Mouse (Mus musculus) adrenal gland, postnatal 4 days (tissue): ENCODE measurements around the gene Tmem104. TPM values are rescaled to one million over a fixed set of nuclear protein-coding genes. Genes with fewer than 3 reads are reported as not detected.

Experiments
- DNase-seq, 2 experiments: peaks; one replicate each; pipeline ENCODE4 v3.0.0; 2021 to 2022; ENCODE audit warnings: low spot score in 2 of 2, mixed read lengths in 2 of 2
- total RNA-seq, 2 experiments: library from RNA; stranded (reverse); gene quantifications; 2 replicates each; pipeline ENCODE4 v1.2.3; 2021

The Tmem104 gene
- total RNA-seq, 2 experiments from 2014 or later = 11.9 to 12.0 TPM

DNA sequence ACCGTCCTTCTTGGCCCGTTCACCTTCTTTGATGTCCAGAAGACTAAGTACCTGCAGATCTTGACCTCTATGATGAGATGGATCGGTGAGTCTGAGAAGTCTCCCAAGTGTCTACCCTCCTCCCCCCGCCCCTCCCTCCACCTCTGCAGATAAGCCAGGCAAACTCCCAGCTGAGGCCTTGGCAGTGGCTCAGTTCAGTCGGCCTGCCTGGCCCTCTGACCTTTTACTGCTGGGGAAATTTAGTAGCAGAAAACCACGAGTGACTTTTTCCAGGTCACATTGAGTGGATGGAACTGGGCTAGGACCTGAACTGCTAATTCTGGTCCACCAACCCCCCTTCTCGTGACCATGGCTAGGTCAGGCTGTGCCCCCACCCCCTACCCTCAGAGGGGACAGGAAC is 41.1 kb downstream of the Tmem104 start:
- no peak for DNase-seq

DNA sequence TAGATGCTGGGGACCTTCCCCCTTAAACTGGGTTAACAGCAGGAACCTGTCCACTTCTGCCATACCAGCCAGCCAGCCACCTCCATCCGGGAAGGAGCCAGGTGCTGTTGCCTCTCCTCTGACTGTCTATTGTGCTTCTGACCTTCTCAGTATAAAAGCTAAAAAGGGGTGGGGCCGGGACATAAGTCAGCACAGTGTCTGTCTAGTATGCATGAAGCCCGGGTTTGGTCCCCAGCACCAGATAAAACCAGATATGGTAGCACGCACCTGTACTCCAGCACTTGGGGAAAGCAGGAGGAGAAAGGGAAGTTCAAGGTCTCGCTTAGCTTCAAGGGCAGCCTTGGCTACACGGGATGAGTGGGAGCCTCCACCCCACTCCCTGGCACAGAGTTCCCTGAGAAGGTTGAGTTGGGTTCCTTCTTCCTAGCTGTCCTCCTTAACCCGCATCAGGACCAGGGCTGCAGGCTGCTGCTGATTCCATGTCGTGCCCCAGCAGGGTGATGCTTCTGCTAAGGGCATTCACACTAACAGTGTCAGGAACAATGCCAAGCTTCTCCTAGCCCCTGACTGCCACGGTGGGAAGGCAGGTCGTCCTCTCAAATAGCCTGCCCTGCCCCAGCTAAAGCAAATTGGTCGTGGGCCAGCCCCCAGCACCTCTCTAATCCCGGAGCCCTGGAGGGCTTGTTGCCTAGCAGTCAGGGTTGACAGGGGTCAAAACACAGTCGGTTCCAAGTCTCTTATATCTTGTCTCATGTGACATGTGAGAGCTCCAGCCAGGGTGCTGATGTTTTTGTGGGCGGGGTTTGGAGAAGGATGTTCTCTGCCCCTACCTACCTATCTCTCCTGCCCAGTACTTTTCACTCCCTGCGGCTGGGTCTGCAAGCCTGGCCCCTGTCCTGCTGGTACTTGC is 42.0 kb downstream of the Tmem104 start:
- DNase-seq = no peak

DNA sequence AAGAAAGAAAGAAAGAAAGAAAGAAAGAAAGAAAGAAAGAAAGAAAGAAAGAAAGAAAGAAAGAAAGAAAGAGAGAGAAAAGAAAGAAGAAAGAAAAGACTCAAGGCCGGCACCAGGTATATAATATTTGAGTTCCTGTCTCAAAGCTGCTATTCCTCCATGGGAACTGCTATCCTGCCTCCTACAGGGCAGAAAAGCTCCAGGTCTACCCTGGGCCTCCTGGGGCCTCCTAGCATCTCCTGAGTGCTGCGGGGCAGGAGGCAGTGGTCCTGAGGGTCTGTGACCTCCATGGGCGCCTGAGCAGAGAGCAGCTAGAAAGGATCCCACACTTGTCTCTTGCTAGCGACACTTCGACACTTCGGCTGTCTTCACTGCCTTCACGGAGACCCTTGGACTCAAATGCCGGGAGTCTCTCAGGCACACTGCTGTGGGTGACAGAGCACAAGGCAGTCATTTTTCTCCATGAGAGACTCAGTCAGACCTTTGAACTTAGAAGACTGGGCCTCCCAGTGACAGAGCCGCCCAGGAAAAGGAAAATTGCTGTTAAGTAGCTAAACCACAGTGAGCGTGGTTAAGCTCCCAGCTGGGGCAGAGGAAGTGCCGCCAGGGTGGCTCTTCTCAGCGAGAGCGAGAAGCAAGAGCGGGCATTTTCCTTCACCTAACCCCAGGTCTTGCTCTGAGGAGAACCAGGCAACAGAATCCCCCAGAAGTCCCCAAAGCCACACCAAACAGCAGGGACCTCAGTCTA is 44.1 kb downstream of the Tmem104 start:
- DNase-seq = no peak

DNA sequence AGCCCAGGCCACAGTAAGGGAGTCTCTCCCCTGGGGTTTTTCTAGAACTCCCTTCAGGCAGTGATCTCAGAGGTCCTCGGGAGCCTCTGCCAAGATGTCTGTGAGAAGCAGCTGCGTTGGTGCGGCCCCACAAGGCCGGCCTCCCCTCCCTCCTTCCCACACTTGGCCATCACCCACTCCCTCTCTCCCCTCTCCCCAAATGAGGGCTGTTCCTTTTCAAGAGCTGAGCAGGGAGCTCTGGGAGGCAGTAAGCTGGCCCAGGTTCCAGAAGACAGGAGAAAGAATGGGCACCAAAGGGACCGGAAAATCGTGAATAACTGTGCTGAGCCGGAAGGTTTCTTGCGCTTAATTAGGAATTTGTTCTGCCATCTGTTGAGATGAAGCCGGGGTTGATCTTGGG is 44.6 kb downstream of the Tmem104 start:
- DNase-seq = no peak

DNA sequence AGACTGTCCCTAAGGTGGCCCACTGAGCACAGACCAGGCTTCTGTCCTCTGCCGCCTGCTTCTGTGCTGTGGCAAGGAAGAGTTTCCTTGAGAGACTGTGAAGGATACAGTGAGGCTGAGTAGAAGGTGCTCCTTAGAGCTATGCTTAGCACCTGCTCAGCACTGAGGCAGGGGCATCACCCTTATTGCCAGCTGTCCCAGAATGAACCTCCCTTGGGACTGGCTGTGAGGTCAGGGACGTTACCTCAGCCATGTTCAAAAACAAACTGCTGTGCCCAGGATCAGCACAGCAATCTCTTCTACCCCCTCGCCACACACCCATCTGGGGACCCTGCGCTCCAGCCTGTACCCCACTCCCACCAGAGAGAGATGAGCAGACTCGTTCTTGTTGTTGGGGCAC is 45.6 kb downstream of the Tmem104 start:
- DNase-seq = no peak

DNA sequence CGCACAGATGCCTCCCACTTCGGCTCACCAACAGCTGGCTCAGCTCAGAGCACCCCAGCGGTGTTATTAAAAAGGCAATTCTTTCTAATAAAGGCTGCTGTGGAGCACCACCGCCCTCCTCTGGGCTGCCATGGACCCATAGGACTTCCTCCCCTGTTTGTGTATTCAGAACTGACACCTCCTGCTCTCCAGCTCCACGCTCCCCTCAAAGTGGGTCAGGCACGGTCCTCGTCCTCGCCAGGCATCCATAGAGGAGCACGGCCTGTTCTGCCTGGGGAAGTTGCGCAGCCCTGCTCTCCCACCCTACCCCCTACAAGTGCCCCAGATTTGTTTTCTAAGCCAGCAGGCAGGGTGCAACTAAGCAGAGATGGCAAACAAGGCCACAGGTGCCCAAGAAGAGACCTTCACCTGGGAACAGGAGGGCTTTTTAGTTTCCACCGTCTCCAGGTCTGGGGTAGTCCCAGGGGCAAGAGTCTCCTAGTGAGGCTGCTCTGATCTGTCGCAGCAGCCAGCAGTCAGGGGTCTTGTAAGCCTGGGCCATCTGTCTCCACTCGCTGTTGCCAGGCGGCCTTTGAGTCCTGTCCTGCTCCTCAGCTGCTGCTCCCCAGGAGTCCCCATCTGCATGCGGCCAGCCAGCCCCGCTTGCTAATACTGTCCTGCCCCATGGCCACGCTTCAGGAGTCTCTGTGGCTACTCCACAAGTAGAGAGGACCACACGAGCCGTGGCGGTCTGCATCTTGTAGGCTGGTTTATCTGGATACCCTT is 46.4 kb downstream of the Tmem104 start:
- DNase-seq = no peak

DNA sequence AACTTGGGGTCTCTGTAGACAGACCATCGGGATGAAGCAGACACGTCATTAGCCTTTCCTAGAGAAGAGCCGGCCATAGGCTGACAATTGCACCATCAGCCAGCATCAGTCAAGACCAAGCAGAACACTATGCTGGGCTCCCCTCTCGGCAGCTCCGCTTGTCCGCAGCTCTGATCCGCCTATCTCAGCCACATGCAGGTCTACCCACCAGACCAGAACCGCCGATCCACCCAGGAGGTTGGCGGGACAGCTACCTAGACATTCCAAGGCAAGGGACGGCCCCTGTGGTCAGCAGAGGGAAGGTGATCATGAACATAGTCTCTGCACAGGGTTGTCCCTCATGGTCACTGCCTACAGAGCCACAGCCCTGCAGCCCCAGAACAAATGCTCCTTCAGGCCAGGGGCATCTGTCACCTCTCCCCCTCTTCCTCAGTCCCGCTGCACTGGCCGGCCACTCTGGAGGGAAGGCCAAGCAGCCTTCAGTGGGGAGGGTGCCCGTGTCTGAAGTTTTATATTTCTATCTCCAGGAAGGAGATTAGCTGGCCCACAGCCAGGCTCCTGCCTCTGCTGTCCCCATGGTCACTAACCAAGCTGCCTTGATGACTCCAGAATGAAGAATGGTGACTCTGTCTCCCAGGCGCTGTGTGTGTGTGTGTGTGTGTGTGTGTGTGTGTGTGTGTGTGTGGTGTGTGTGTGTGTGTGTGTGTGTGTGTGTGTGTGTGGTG is 47.2 kb downstream of the Tmem104 start:
- DNase-seq = no peak

DNA sequence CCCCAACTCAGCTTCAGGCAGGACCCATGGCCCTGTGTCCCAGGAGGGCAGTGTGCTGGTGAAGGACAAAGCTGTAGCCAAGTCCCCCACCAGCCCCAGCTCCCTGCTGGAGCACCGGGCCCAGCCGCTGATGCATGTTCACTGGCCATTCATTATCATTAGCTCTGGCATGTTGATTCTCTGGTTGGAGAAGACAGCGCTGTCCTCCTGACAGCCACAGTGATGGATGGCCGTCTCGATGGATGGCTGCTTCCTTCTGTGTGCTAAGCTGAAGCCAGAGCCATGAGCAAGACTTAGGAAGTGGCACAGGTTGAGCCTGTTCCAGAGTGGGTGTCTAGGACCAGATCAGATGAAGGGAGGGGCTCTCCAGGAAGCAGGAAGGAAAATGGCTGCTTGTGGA is 49.3 kb downstream of the Tmem104 start:
- DNase-seq = no peak

DNA sequence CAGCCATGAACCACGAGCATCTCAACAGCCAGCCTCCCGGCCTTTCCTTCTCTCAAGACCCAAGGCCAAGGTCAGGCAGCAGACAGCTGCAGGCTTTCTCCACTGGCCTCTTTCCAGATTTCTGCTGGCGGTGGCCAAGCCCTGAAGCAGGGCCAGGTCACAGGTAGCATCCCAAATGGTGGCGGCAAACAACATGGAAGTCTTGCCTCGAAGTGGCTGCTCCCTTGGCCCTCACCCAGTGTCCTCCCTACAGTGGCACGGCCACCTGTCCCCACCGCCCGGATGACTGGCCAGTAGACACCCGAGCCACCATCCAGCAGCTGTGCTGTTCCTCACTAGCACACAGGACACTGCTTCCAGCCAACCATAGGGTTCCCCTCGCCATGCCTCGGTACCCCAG is 54.1 kb downstream of the Tmem104 start:
- DNase-seq = no peak

DNA sequence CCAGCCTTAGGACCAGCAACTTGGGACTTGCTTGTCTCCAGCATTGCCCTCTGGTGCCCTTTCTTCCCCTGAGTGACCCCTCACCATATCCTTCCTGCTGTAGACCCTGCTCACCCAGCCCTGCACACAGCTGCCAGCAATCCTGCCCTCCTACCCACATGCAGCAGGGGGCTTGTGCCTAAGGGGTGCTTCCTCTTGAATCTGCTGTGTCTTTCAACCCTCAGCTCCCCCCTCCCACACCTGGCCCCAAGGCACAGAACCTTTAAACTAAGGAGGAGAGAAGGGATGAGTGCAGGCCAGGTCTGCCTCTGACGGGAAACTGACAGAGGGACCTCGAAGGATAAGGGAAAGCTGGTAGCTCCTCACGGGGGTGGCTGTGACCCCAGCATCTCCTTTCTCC is 55.5 kb downstream of the Tmem104 start:
- DNase-seq = no peak

DNA sequence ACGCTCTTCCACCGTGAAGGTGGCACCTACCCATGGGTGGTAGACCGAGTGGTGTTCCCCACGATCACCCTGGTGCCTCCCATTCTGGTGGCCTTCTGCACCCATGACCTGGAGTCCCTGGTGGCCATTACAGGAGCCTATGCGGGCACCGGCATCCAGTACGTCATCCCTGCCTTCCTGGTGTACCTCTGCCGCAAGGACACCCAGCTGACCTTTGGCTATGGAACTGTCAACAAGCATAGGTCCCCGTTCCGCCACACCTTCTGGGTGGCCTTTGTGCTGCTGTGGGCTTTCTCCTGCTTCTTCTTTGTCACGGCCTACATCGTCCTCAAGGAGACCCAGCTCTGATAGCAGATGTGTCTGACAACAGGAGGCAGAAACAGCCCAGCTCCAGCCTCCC is 56.5 kb downstream of the Tmem104 start:
- DNase-seq = no peak

DNA sequence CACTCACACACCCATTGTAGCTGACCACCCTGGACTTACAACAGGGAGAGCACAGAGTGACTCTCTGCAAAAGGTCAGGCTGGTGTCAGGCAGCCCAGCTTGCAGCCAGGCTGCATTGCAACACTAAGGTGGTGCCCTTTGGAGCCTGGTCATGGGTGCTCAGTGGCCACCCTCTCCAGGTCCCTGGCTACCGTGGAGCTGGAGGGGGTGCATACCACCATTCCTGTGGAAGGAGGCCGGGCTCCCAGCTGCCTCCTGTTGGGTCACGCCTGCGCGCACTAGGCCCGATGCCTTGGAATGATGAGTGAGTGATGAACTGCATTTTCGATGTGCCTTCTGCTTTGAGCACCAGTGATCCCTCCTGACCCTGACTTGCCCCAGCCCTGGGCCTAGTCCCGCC is 57.6 kb downstream of the Tmem104 start:
- DNase-seq = no peak

DNA sequence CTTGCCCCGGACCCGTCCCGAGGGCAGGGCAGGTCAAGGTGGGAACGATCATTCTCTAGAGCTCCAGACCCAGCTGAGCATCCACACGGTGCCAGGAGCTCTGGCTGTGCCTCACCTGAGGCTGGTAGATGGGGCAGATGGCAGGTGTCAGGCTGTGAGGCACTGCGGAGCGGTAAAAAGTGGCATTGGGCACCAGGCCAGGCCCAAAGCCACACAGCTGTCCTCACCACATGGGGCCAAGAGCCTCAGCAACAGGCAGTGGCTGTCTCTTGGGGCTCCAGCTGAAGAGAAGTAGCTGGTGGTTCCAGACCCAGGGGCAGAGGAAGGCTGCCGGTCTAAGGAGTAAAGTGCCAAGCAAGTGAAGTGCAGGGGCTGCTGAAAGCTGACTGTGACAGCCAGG is 59.1 kb downstream of the Tmem104 start:
- DNase-seq = no peak

DNA sequence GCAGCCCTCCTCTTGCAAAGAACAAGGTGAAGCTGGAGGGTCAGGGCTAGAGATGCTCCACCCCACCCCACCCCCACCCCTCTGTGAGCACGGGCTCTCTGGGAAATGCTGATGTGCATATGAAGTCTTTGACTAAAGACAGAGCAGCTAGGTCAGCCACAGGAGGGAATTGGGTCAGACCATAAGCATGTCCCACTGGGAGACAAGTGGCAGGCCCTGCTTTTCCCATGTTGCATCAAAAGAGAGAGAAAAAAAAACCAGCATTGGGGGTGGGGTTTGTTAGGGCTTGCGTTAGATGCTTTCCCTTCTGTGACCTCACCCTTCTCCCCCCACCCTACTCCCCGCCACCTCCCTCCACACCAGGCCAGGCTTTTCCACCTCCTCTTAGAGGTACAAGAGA is 60.0 kb downstream of the Tmem104 start:
- no peak for DNase-seq

DNA sequence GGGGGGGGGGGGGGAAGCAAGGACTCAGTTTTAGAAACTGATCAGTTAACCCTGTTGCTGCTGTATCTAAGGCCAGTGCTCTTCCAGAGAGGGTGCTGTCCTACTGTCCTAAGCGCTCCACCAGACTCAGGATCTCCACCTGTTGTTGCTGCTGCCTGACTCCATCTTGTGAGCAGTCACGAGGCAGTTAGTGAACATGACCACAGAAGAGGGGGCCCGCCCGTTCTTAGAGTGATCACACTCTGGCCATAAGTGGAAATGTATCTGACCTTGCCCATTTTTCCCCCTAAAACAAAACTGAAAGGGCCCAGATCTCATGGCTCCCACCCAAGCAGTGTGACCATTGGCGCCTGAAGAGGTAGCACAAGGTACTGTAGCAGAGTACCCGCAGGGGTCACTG is 60.7 kb downstream of the Tmem104 start:
- DNase-seq = no peak

DNA sequence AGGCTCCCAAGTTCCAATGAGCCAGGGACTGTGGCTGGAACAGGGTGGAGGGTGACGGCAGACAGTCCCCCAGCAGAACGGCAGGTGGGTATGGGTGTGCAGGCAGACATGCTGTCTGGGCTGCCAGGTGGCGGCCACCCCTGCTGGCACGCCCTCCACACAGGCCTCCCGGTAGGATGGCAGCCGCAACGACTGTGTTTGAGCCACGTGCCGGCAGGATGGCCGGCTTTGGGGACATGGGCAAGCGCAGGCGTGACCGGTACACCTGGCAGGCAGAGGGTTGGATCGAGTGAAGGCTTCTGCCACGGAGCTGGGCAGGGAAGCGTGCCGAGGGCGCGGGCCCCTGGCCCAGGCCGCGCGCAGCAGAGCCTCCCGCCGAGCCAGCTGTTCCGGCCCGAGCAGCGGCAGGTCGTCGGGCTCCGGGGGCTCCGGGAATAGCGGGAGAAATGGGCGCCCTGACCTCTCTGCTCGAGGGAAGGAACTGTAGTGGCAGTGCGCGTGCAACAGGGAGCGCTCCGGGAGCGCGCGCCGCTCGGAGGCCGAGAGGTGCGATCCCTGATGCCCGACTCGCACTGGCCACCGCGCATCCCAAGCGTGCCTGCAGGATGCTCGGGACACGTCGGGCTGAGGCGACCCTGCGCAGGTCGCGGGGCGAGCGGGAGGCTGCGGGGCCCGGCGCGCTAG is 62.6 kb downstream of the Tmem104 start:
- no peak for DNase-seq

DNA sequence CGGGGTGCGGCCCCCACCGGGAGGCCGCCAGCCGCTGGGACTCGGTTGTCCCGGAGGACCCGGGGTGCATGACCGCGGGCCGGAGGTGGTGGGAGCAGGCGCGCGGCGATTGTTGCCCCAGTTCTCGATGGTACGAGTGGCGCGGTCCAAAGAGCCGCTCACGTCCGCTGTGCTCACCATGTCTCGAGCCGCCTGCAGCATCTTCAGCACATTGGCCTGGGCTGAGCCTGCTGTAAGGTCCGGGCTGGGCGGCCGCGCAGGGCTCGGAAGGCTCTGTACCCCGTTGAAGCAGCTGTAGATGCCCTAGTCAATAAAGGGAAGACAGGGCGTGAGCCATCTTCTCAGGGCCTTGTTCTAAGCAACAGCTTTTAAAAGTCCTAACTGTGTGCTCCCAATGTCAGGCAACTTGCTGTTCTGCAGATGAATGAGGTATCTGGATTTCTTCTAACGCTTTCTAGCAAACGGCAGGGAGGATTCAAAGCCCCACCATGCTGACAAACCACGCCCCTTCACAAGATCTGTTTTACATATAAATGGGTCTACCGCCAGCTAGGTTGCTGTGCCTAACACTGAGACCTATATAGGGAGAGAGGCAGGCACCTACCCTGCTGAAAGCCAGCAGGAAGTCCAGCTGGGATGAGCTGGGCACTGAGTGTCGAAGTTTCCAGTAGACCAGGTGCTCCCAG is 63.3 kb downstream of the Tmem104 start:
- DNase-seq = no peak

DNA sequence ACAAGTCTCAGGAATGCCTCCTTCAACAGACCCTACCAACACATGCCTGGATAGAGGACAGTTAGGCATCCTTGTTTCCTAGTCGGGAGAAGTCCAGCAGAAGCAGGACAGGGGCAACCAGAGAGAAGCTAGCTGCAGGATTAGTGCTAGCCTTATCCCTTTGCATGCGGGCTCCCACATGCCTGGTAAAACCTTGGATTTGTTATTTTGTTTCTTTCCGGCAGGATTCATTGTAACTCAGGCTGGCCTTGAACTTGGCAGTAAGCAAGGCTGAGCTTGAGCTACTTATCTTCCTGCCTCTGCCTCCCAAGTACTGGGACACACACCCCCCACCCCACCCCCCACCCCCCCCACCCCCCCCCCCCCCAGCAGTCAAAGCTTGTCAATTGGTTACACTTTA is 64.0 kb downstream of the Tmem104 start:
- no peak for DNase-seq

DNA sequence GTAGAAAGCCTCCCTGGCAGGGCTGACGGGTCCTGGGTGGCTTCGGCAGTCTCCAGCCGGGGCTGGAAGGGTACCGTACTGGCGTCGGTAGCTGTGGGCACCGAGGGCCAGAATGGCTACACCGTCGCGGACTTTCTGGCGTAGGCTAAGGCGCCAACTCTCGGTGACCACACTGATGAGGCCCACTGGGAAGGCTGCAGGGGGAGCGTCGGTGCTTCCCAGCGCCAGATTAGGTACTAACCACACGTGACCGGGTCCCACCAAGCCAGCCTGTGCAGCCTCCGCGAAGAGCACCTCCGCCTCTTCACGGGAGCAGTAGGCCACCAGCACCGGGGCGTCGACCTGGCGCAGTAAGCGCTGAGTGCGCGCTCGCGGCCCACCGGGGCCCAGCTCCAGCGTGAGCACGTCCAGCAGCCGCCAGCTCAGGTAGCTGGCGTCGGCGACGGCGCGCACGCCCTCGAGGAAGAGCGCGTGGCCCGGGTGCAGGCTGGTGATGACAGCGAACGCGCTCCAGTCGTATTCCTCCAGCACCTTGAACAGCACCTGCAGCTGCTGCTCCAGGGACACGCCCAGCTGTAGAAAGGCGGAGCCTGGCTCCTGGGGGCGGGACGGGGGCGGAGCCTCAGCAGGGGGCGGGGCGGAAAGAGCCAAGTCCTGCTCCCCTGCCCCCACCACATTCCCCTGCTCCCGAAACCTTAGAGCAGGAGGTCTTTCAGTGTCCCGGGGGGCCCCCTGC is 70.7 kb downstream of the Tmem104 start:
- DNase-seq = no peak
